Mouse (Mus musculus) ovary, postnatal 10 days (tissue): ENCODE data around the gene Gm10775.

Source experiments
- DNase-seq: peaks from one replicate; pipeline ENCODE4 v3.0.0; 2022; ENCODE audit warnings: low spot score

Gene Gm10775

GRCm38 (mm10) chr13:65259239-65259638 is at the start of gene Gm10775:
Gm10775 (plus strand) TSS chr13:65259539.
- no peak for DNase-seq

GRCm38 (mm10) chr13:65225945-65226344 is 33.4 kb upstream of the Gm10775 start:
- no peak for DNase-seq

GRCm38 (mm10) chr13:65226657-65227056 is 32.7 kb upstream of the Gm10775 start:
- DNase-seq = no peak

GRCm38 (mm10) chr13:65237211-65237610 is 22.1 kb upstream of the Gm10775 start:
- no peak for DNase-seq

- DNase-seq = peak; percentile 96
Measured at GRCm38 (mm10) chr13:65240509-65241098, 18.7 kb upstream of the Gm10775 start.

GRCm38 (mm10) chr13:65241099-65241626 is 18.2 kb upstream of the Gm10775 start:
- DNase-seq = peak; percentile 98

- no peak for DNase-seq
Measured at GRCm38 (mm10) chr13:65241627-65242318, 17.6 kb upstream of the Gm10775 start.

- DNase-seq = no peak
Measured at GRCm38 (mm10) chr13:65242319-65242787, 17.0 kb upstream of the Gm10775 start.

GRCm38 (mm10) chr13:65243273-65243672 is 16.1 kb upstream of the Gm10775 start:
- no peak for DNase-seq

- no peak for DNase-seq
Measured at GRCm38 (mm10) chr13:65258175-65258954, 974 bp upstream of the Gm10775 start.

GRCm38 (mm10) chr13:65262086-65262485 is 2.7 kb downstream of the Gm10775 start:
- DNase-seq = no peak

- no peak for DNase-seq
Measured at GRCm38 (mm10) chr13:65277994-65278382, 18.6 kb downstream of the Gm10775 start.

- peak; percentile 80 for DNase-seq
Measured at GRCm38 (mm10) chr13:65278383-65279341, 19.3 kb downstream of the Gm10775 start, which contains the start of gene Zfp369. Zfp369 (plus strand) TSS chr13:65278814.

GRCm38 (mm10) chr13:65286771-65287170 is 27.4 kb downstream of the Gm10775 start:
- DNase-seq = no peak

GRCm38 (mm10) chr13:65296354-65296753 is 37.0 kb downstream of the Gm10775 start:
- no peak for DNase-seq
